Comparison of ENCODE assay signal across 7 mouse cellular contexts in genomic region chr10:19062098-19062905, GRCm38 (mm10). TPM values are rescaled to one million over a fixed set of nuclear protein-coding genes. Genes with fewer than 3 reads are reported as not detected.
DNase-seq lines count a peak whose midpoint lies in the region; ATAC-seq and TF ChIP-seq lines count a peak whose summit lies in the region.

No protein-coding gene starts in this region.

- DNase-seq in midbrain, embryonic 14.5 days = peak; percentile 6
- DNase-seq in heart, postnatal 14 days = peak; percentile 12 to 21
- DNase-seq in lung, adult 2 months = peak; percentile 15
- DNase-seq in spleen, postnatal 4 days (ENCODE audit: low spot score in 2 of 2) = peak; percentile 47 to 65
- DNase-seq in cerebellum, postnatal 36 days = no peak

- no peak overlapping the region for H3K9ac ChIP-seq in midbrain, embryonic 14.5 days (replicated peaks; ENCODE audit: low read length)
- no peak overlapping the region for H3K9ac ChIP-seq in midbrain, embryonic 13.5 days (replicated peaks)

- no peak for ATAC-seq in midbrain, embryonic 14.5 days (ENCODE audit: low FRiP score, low TSS enrichment)
- ATAC-seq in midbrain, embryonic 13.5 days = no peak

- no peaks in the 10 kb centered on the region for H3K27me3 ChIP-seq in midbrain, embryonic 14.5 days (ENCODE audit: control insufficient read depth, insufficient read depth, low read length)
- H3K27me3 ChIP-seq in midbrain, embryonic 13.5 days = no peaks in the 10 kb centered on the region

- no peaks in the 10 kb centered on the region for H3K4me1 ChIP-seq in midbrain, embryonic 14.5 days (ENCODE audit: control insufficient read depth, insufficient read depth, low read length)
- H3K4me1 ChIP-seq in midbrain, embryonic 13.5 days (replicated peaks) = no peaks in the 10 kb centered on the region
- H3K4me1 ChIP-seq in cortical plate, adult 2 months (ENCODE audit: control insufficient read depth, insufficient read depth, low read length) = peaks cover 2% of the 10 kb centered on the region
- peaks cover 5% of the 10 kb centered on the region; the same call in 1 of the 2 replicates for H3K4me1 ChIP-seq in lung, adult 2 months (ENCODE audit: control insufficient read depth, insufficient read depth, low read length)

- H3K4me2 ChIP-seq in midbrain, embryonic 14.5 days (ENCODE audit: low read length) = no peak overlapping the region
- no peak overlapping the region for H3K4me2 ChIP-seq in midbrain, embryonic 13.5 days (replicated peaks)

- WGBS in midbrain, embryonic 14.5 days = 73% methylated on average over 15 of the region's 15 CpGs
- 71% methylated on average over 15 of the region's 15 CpGs for WGBS in midbrain, embryonic 13.5 days
- WGBS in lung, adult 2 months = 24% methylated on average over 15 of the region's 15 CpGs

- TF ChIP-seq POLR2A in cortical plate, adult 2 months (IDR thresholded peaks at IDR 0.05; ENCODE audit: extremely low read depth, insufficient read depth, low read length) = no peak
- no peak for TF ChIP-seq POLR2A in lung, adult 2 months (IDR thresholded peaks at IDR 0.05; ENCODE audit: borderline replicate concordance, extremely low read depth, low read depth, low read length)

- no peak overlapping the region for H3K27ac ChIP-seq in midbrain, embryonic 14.5 days (replicated peaks; ENCODE audit: low read depth, low read length)
- no peak overlapping the region for H3K27ac ChIP-seq in midbrain, embryonic 13.5 days
- 0 out of 2 replicates have a peak overlapping the region, but pooled peaks have one; percentile 65 for H3K27ac ChIP-seq in cortical plate, adult 2 months (ENCODE audit: insufficient read depth, low read length)

- H3K4me3 ChIP-seq in midbrain, embryonic 14.5 days (replicated peaks; ENCODE audit: low read depth, low read length) = no peak overlapping the region
- H3K4me3 ChIP-seq in midbrain, embryonic 13.5 days (replicated peaks) = no peak overlapping the region
- H3K4me3 ChIP-seq in cortical plate, adult 2 months (ENCODE audit: insufficient read depth, low read length) = no peak overlapping the region
- H3K4me3 ChIP-seq in lung, adult 2 months (replicated peaks; ENCODE audit: extremely low read depth, low read depth, low read length) = no peak overlapping the region

- H3K9me3 ChIP-seq in midbrain, embryonic 14.5 days (ENCODE audit: control insufficient read depth, low read length) = no peaks in the 10 kb centered on the region
- no peaks in the 10 kb centered on the region for H3K9me3 ChIP-seq in midbrain, embryonic 13.5 days

- intact Hi-C loops in heart, postnatal 14 days (cut with DNase I) = loop anchor here (5.0 kb wide), 1 partner anchor 45 kb away; the partner anchor contains the start of gene Tnfaip3

- no peak for TF ChIP-seq CTCF in cortical plate, adult 2 months (IDR thresholded peaks at IDR 0.05; ENCODE audit: extremely low read depth, insufficient read depth, low read length)
- TF ChIP-seq CTCF in lung, adult 2 months (IDR thresholded peaks at IDR 0.05; ENCODE audit: insufficient read depth, low read length) = no peak

- H3K36me3 ChIP-seq in midbrain, embryonic 14.5 days (ENCODE audit: control insufficient read depth, insufficient read depth, low read length) = no peaks in the 10 kb centered on the region
- no peaks in the 10 kb centered on the region for H3K36me3 ChIP-seq in midbrain, embryonic 13.5 days

RNA-seq across cellular contexts. Expression of gene Tnfaip3, which starts 46.8 kb away (rescaled TPM):
- polyA plus RNA-seq in midbrain, embryonic 14.5 days (2014; fragmentation: Nextera tagmentation; extraction: Ambion mirVana) = 1.8 and 3.1 TPM in 2 replicates
- polyA plus RNA-seq in midbrain, embryonic 13.5 days (2015; fragmentation: Nextera tagmentation; extraction: Ambion mirVana) = 1.5 TPM in 2 replicates
- polyA plus RNA-seq in cortical plate, adult 2 months (2012; rRNA removed) = 2.0 and 2.3 TPM in 2 replicates
- 1 to 10 TPM; 2.4 to 4.9 TPM for total RNA-seq in heart, postnatal 14 days (2021)
- 5.9 and 7.2 TPM in 2 replicates for polyA plus RNA-seq in lung, adult 2 months (2012; rRNA removed)

Comparison
In these comparisons a context has a peak if more than half of its experiments do, and no peak if none do; other contexts are left out.
1. DNase-seq: peak in midbrain, embryonic 14.5 days (single experiment), heart, postnatal 14 days (2 of 2), lung, adult 2 months (single experiment) and spleen, postnatal 4 days (2 of 2); none in cerebellum, postnatal 36 days (0 of 2).